Mouse (Mus musculus) kidney, embryonic 14.5 days (tissue): ENCODE measurements around the gene Fam180a. TPM values are rescaled to one million over a fixed set of nuclear protein-coding genes. Genes with fewer than 3 reads are reported as not detected.
A peak's percentile ranks its signal among the peaks of the same experiment; 100 is the strongest.

Experiments
- ATAC-seq: fragments of 200-750 bp; cut with Nextera tagmentation; 2 replicates; pipeline ENCODE4 v1.8.0; 2017; ENCODE audit warnings: moderate number of reproducible peaks, mild to moderate bottlenecking, moderate TSS enrichment, moderate library complexity; ENCODE audit not compliant: low FRiP score, low TSS enrichment
- H3K27ac ChIP-seq: fragments of 300-500 bp; sonication (generic); 2 replicates; pipeline ENCODE4 v1.5.1; 2014; ENCODE audit warnings: low read depth, mild to moderate bottlenecking, low read length, moderate library complexity, mixed read lengths
- H3K27me3 ChIP-seq: fragments of 300-500 bp; sonication (generic); 2 replicates; pipeline ENCODE4 v1.6.1; 2014; ENCODE audit warnings: mild to moderate bottlenecking, low read length; ENCODE audit not compliant: control insufficient read depth, insufficient read depth
- H3K36me3 ChIP-seq: fragments of 300-500 bp; sonication (generic); 2 replicates; pipeline ENCODE4 v1.6.1; 2014; ENCODE audit warnings: low read length, mixed read lengths; ENCODE audit not compliant: control insufficient read depth, insufficient read depth
- H3K4me1 ChIP-seq: fragments of 300-500 bp; sonication (generic); 2 replicates; pipeline ENCODE4 v1.6.1; 2014; ENCODE audit warnings: low read length, mixed read lengths; ENCODE audit not compliant: control insufficient read depth, insufficient read depth
- H3K4me2 ChIP-seq: fragments of 300-500 bp; sonication (generic); replicated peaks from 2 replicates; pipeline ENCODE4 v1.6.1; 2014; ENCODE audit warnings: low read depth, mild to moderate bottlenecking, low read length
- H3K4me3 ChIP-seq: fragments of 300-500 bp; sonication (generic); 2 replicates; pipeline ENCODE4 v1.5.1; 2014; ENCODE audit warnings: mild to moderate bottlenecking, low read length
- H3K9ac ChIP-seq: fragments of 300-500 bp; sonication (generic); 2 replicates; pipeline ENCODE4 v1.6.1; 2014; ENCODE audit warnings: low read depth, mild to moderate bottlenecking, low read length, moderate library complexity
- H3K9me3 ChIP-seq: fragments of 300-500 bp; sonication (generic); 2 replicates; pipeline ENCODE4 v1.6.1; 2016; ENCODE audit warnings: low read length; ENCODE audit not compliant: control insufficient read depth
- WGBS: fragments of 180-500 bp; shearing (Covaris S2); extraction: QIAGEN DNeasy Blood & Tissue Kit; methylation state at CpG from one replicate; pipeline ENCODE4 v1.1.7; 2014; 5-methylcytosine and 5-hydroxymethylcytosine counted together
- polyA plus RNA-seq: library from polyadenylated mRNA; unstranded; fragments of >200 nt; fragmentation: Nextera tagmentation; extraction: Ambion mirVana; gene quantifications from 2 replicates; pipeline ENCODE4 v1.2.1, GENCODE M21; 2014

Fam180a gene
- polyA plus RNA-seq, 1 experiment from 2014 or later: not detected

- H3K4me3 ChIP-seq: no peak overlapping the region
- ATAC-seq: no peak
- peaks cover 23% of the 10 kb centered on the region; the same call in 1 of the 2 replicates for H3K4me1 ChIP-seq
- H3K9ac ChIP-seq: no peak overlapping the region
- H3K4me2 ChIP-seq: no peak overlapping the region
- H3K27ac ChIP-seq: no peak overlapping the region
- WGBS: 90% methylated on average over 8 of the region's 8 CpGs
- H3K27me3 ChIP-seq: no peaks in the 10 kb centered on the region; the same call in 1 of the 2 replicates
- no peaks in the 10 kb centered on the region for H3K9me3 ChIP-seq
- H3K36me3 ChIP-seq: no peaks in the 10 kb centered on the region
Measured at GRCm38 (mm10) chr6:35352867-35353266, 26.9 kb upstream of the Fam180a start.

- Histone ChIP-seq H3K9me3 (no peaks in the 10 kb centered on the region), H3K27ac (no peak overlapping the region), H3K36me3 (no peaks in the 10 kb centered on the region), H3K9ac (no peak overlapping the region), H3K27me3 (no peaks in the 10 kb centered on the region; the same call in 1 of the 2 replicates), H3K4me3 (no peak overlapping the region), H3K4me2 (no peak overlapping the region), H3K4me1 (peaks cover 23% of the 10 kb centered on the region; the same call in 1 of the 2 replicates)
- ATAC-seq: no peak
- WGBS: 94% methylated on average over 3 of the region's 3 CpGs
Measured at GRCm38 (mm10) chr6:35351826-35352225, 25.9 kb upstream of the Fam180a start.

- H3K27me3 ChIP-seq: no peaks in the 10 kb centered on the region; the same call in 1 of the 2 replicates
- peak overlapping the region; percentile 8; the same call in 1 of the 2 replicates for H3K4me2 ChIP-seq
- no peaks in the 10 kb centered on the region for H3K36me3 ChIP-seq
- no peak overlapping the region for H3K9ac ChIP-seq
- H3K4me3 ChIP-seq: no peak overlapping the region
- peaks cover 23% of the 10 kb centered on the region; the same call in 1 of the 2 replicates for H3K4me1 ChIP-seq
- WGBS: 21% methylated on average over 7 of the region's 7 CpGs
- ATAC-seq: peak; percentile 64; the same call in 1 of the 2 replicates
- no peaks in the 10 kb centered on the region for H3K9me3 ChIP-seq
- no peak overlapping the region; the same call in 1 of the 2 replicates for H3K27ac ChIP-seq
Measured at GRCm38 (mm10) chr6:35349784-35350183, 23.8 kb upstream of the Fam180a start.

GRCm38 (mm10) chr6:35338640-35339039 lies 12.7 kb upstream of the Fam180a start:
- Histone ChIP-seq H3K27me3 (no peaks in the 10 kb centered on the region), H3K9ac (no peak overlapping the region), H3K9me3 (no peaks in the 10 kb centered on the region), H3K4me3 (no peak overlapping the region), H3K4me1 (no peaks in the 10 kb centered on the region), H3K4me2 (no peak overlapping the region), H3K36me3 (no peaks in the 10 kb centered on the region), H3K27ac (no peak overlapping the region)
- no peak for ATAC-seq
- 25% methylated on average over 3 of the region's 3 CpGs for WGBS

GRCm38 (mm10) chr6:35337836-35338235 lies 11.9 kb upstream of the Fam180a start:
- no peaks in the 10 kb centered on the region for H3K4me1 ChIP-seq
- no peak for ATAC-seq
- no peak overlapping the region for H3K9ac ChIP-seq
- H3K36me3 ChIP-seq: no peaks in the 10 kb centered on the region
- 82% methylated on average over 8 of the region's 8 CpGs for WGBS
- no peaks in the 10 kb centered on the region for H3K27me3 ChIP-seq
- no peak overlapping the region for H3K4me3 ChIP-seq
- H3K27ac ChIP-seq: no peak overlapping the region
- no peaks in the 10 kb centered on the region for H3K9me3 ChIP-seq
- H3K4me2 ChIP-seq: no peak overlapping the region

- Histone ChIP-seq H3K27me3 (no peaks in the 10 kb centered on the region), H3K4me3 (no peak overlapping the region), H3K9ac (no peak overlapping the region), H3K36me3 (no peaks in the 10 kb centered on the region), H3K4me2 (no peak overlapping the region), H3K9me3 (no peaks in the 10 kb centered on the region), H3K4me1 (no peaks in the 10 kb centered on the region), H3K27ac (no peak overlapping the region)
- WGBS: 34% methylated on average over 5 of the region's 5 CpGs
- ATAC-seq: no peak
Measured at GRCm38 (mm10) chr6:35335452-35335851, 9.5 kb upstream of the Fam180a start.

DNA sequence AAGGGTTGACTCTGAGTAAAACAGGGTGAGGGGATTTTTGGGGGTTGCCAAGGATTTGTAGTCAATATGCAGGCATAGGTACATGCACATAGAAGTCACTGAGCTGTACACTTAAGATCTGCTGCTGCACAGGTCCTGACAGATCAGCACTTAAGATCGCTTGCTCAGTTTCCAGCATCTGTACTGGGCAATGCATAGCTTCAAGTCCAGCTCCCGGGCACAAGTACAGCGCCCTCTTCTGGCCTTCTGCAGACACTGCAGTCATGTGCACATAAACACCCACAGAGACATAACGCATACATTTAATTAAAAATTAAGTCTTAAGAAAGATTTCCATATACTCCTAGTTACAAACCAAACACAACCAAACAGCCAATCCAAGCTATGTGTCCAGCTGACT lies 8.3 kb upstream of the Fam180a start:
- no peak overlapping the region for H3K4me3 ChIP-seq
- no peaks in the 10 kb centered on the region for H3K9me3 ChIP-seq
- H3K27me3 ChIP-seq: no peaks in the 10 kb centered on the region
- no peak overlapping the region for H3K4me2 ChIP-seq
- H3K4me1 ChIP-seq: no peaks in the 10 kb centered on the region
- no peaks in the 10 kb centered on the region for H3K36me3 ChIP-seq
- WGBS: 82% methylated on average over 4 of the region's 4 CpGs
- H3K9ac ChIP-seq: no peak overlapping the region
- no peak overlapping the region for H3K27ac ChIP-seq
- no peak for ATAC-seq

DNA sequence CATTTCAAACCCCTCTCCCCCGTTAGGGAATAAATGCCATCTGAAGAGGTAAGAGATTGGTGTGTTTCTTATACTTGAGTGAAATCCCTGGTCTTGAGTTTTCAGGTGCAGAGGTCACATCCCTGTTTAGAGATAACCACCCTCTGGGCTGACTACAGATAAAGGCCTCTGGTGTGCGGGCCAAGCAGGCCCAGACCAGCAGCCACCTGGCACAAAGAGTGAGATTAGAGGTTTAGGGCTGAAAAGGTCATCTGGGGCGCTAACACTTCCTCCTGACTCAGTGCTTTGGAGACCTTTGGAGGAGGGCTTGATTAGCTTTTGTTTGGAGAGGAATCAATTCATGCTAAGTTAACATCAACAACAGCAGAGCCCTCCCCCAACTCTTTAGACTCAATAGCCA lies 7.7 kb upstream of the Fam180a start:
- ATAC-seq: no peak
- Histone ChIP-seq H3K9me3 (no peaks in the 10 kb centered on the region), H3K4me2 (no peak overlapping the region), H3K27me3 (no peaks in the 10 kb centered on the region), H3K4me3 (no peak overlapping the region), H3K36me3 (no peaks in the 10 kb centered on the region), H3K27ac (no peak overlapping the region), H3K4me1 (no peaks in the 10 kb centered on the region), H3K9ac (no peak overlapping the region)
- WGBS: 43% methylated on average over 3 of the region's 3 CpGs

GRCm38 (mm10) chr6:35330834-35331233 lies 4.9 kb upstream of the Fam180a start:
- Histone ChIP-seq H3K27ac (no peak overlapping the region), H3K9ac (no peak overlapping the region), H3K27me3 (no peaks in the 10 kb centered on the region), H3K4me2 (no peak overlapping the region), H3K36me3 (no peaks in the 10 kb centered on the region), H3K4me1 (no peaks in the 10 kb centered on the region), H3K9me3 (no peaks in the 10 kb centered on the region), H3K4me3 (no peak overlapping the region)
- WGBS: 52% methylated on average over 6 of the region's 6 CpGs
- ATAC-seq: 0 out of 2 replicates have a peak, but pooled peaks have one; percentile 28
